Mouse (Mus musculus) CH12.LX (cell line): Measurements from ENCODE around the gene Olfr1066. TPM values are rescaled to one million over a fixed set of nuclear protein-coding genes. Genes with fewer than 3 reads are reported as not detected.
"Not testable (repeated sequence)": the region's sequence is repeated elsewhere in the genome, so short reads cannot be mapped to it uniquely, and the experiment has no call there.

Source experiments
- DNase-seq: peaks from one replicate; pipeline ENCODE4 v3.0.0-alpha.2; 2013; ENCODE audit errors: extremely low read depth
- H3K27ac ChIP-seq: 2 replicates; pipeline ENCODE4 v1.5.1; 2012; ENCODE audit warnings: low read depth, mild to moderate bottlenecking, control low read depth, moderate library complexity; ENCODE audit not compliant: insufficient read depth
- H3K27me3 ChIP-seq: replicated peaks from 2 replicates; pipeline ENCODE3; 2012; ENCODE audit warnings: inconsistent platforms
- H3K36me3 ChIP-seq, 2 experiments: replicated peaks in 1 of 2; 2 replicates each; pipeline versions ENCODE3 to v1.6.1; 2012; ENCODE audit warnings: inconsistent platforms in 1 of 2, low read length in 1 of 2, mild to moderate bottlenecking in 1 of 2, mixed read lengths in 1 of 2, moderate library complexity in 1 of 2; ENCODE audit not compliant: control insufficient read depth in 1 of 2, insufficient read depth in 1 of 2
- H3K4me1 ChIP-seq, 2 experiments: 2 replicates each; pipeline ENCODE4 v1.6.1; 2012; ENCODE audit warnings: inconsistent platforms in 1 of 2, moderate library complexity in 1 of 2; ENCODE audit not compliant: insufficient read depth in 2 of 2, control insufficient read depth in 1 of 2
- H3K4me2 ChIP-seq: 2 replicates; pipeline ENCODE4 v1.6.1; 2012; ENCODE audit warnings: low read depth, mild to moderate bottlenecking, control low read depth; ENCODE audit not compliant: poor library complexity, insufficient read depth, severe bottlenecking
- H3K4me3 ChIP-seq, 3 experiments: fragments of 150-350 bp in 1 of 3; sonication (generic) in 1 of 3; replicated peaks in 1 of 3; 2 replicates each; pipeline versions ENCODE3 to v1.5.1; 2011 to 2012; ENCODE audit warnings: low read depth in 2 of 3, low read length in 2 of 3, mild to moderate bottlenecking in 2 of 3, moderate library complexity in 2 of 3, control low read depth in 1 of 3, improper control_type of control experiment in 1 of 3, inconsistent platforms in 1 of 3, mixed read lengths in 1 of 3; ENCODE audit not compliant: poor library complexity in 1 of 3
- H3K79me2 ChIP-seq: replicated peaks from 2 replicates; pipeline ENCODE4 v1.6.1; 2012; ENCODE audit warnings: mild to moderate bottlenecking, moderate library complexity; ENCODE audit not compliant: control insufficient read depth, poor library complexity, insufficient read depth, severe bottlenecking; ENCODE audit errors: extremely low read depth
- H3K9ac ChIP-seq: 2 replicates; pipeline ENCODE4 v1.6.1; 2012; ENCODE audit warnings: low read depth, mild to moderate bottlenecking, control low read depth, moderate library complexity; ENCODE audit not compliant: insufficient read depth
- H3K9me3 ChIP-seq: replicated peaks from 2 replicates; pipeline ENCODE3; 2012; ENCODE audit warnings: low read length, inconsistent platforms, mixed read lengths
- CHD2 ChIP-seq: IDR thresholded peaks from 2 replicates; pipeline ENCODE4 v1.6.1; 2011; ENCODE audit warnings: low read length, improper control_type of control experiment
- ELF1 ChIP-seq: IDR thresholded peaks from 2 replicates; pipeline ENCODE4 v1.6.1; 2014; ENCODE audit warnings: low read depth, mild to moderate bottlenecking, inconsistent platforms, low read length, improper control_type of control experiment
- EP300 ChIP-seq: IDR thresholded peaks from 2 replicates; pipeline ENCODE4 v1.6.1; 2011; ENCODE audit warnings: low read length, improper control_type of control experiment
- GABPA ChIP-seq: IDR thresholded peaks from 2 replicates; pipeline ENCODE4 v1.6.1; 2012; ENCODE audit warnings: low read depth, low read length, improper control_type of control experiment, inconsistent platforms; ENCODE audit not compliant: insufficient replicate concordance
- HCFC1 ChIP-seq: IDR thresholded peaks from 2 replicates; pipeline ENCODE4 v1.6.1; 2012; ENCODE audit warnings: low read depth, mild to moderate bottlenecking, inconsistent platforms, low read length, improper control_type of control experiment
- JUND ChIP-seq: conservative IDR thresholded peaks from 2 replicates; pipeline ENCODE4 v1.6.1; 2011; ENCODE audit warnings: low read depth, low read length, improper control_type of control experiment
- MAFK ChIP-seq: IDR thresholded peaks from 2 replicates; pipeline ENCODE4 v1.6.1; 2011; ENCODE audit warnings: low read length, improper control_type of control experiment; ENCODE audit not compliant: insufficient replicate concordance
- MEF2A ChIP-seq: IDR thresholded peaks from 2 replicates; pipeline ENCODE4 v1.6.1; 2014; ENCODE audit warnings: low read depth, mild to moderate bottlenecking, inconsistent platforms, low read length, improper control_type of control experiment, borderline replicate concordance
- PAX5 ChIP-seq: IDR thresholded peaks from 2 replicates; pipeline ENCODE4 v1.6.1; 2012; ENCODE audit warnings: low read length, inconsistent platforms, mixed read lengths
- POLR2A ChIP-seq: IDR thresholded peaks from 2 replicates; pipeline ENCODE4 v1.6.1; 2011; ENCODE audit warnings: low read depth, mild to moderate bottlenecking, improper control_type of control experiment, low read length
- RCOR1 ChIP-seq: conservative IDR thresholded peaks from 2 replicates; pipeline ENCODE4 v1.6.1; 2012; ENCODE audit warnings: low read depth, mild to moderate bottlenecking, inconsistent platforms, low read length, improper control_type of control experiment
- TCF12 ChIP-seq: IDR thresholded peaks from 2 replicates; pipeline ENCODE4 v1.6.1; 2014; ENCODE audit warnings: low read depth, mild to moderate bottlenecking, inconsistent platforms, low read length, improper control_type of control experiment
- UBTF ChIP-seq: IDR thresholded peaks from 2 replicates; pipeline ENCODE4 v1.6.1; 2012; ENCODE audit warnings: low read depth, mild to moderate bottlenecking, inconsistent platforms, low read length, improper control_type of control experiment, moderate library complexity
- ZC3H11A ChIP-seq: IDR thresholded peaks from 2 replicates; pipeline ENCODE4 v1.6.1; 2012; ENCODE audit warnings: low read depth, mild to moderate bottlenecking, inconsistent platforms, low read length, improper control_type of control experiment
- dilution Hi-C: fragments of 300-500 bp; cut with MboI; formaldehyde crosslinking; loops from 2 replicates; pipeline ENCODE4 v1.14.3; 2020; ENCODE audit warnings: low sequenced_read_pairs; ENCODE audit not compliant: extremely low pct_unique_long_range_greater_than_20kb, extremely low pct_ligation_motif_present
- in situ Hi-C: fragments of 300-500 bp; cut with MboI; formaldehyde crosslinking; loops from 3 replicates; pipeline ENCODE4 v1.14.3; 2019; ENCODE audit warnings: low sequenced_read_pairs, low pct_ligation_motif_present, low pct_unique_long_range_greater_than_20kb, mixed read lengths
- polyA plus RNA-seq: library from polyadenylated mRNA; unstranded; fragments of >175 nt; gene quantifications from 2 replicates; pipeline ENCODE4 v1.2.1, GENCODE M21; 2012; ENCODE audit warnings: low read depth; ENCODE audit not compliant: insufficient read length
- total RNA-seq, 2 experiments: library from RNA; depleted of rRNA; stranded (reverse); fragments of 300-350 nt in 1 of 2; fragments of >200 nt in 1 of 2; gene quantifications; 2 replicates each; pipeline ENCODE4 v1.2.3; 2012 to 2014

Olfr1066 gene
- total and polyA plus RNA-seq, 3 experiments = not detected

- Histone ChIP-seq H3K4me3 (no peak overlapping the region), H3K9ac (no peak overlapping the region), H3K9me3 (peaks cover 5% of the 10 kb centered on the region), H3K4me2 (no peak overlapping the region), H3K36me3 (no peaks in the 10 kb centered on the region), H3K27me3 (no peaks in the 10 kb centered on the region), H3K4me1 (no peaks in the 10 kb centered on the region), H3K27ac (no peak overlapping the region), H3K79me2 (no peaks in the 10 kb centered on the region)
- TF ChIP-seq ELF1 (no peak), UBTF (no peak), TCF12 (no peak), CHD2 (no peak), EP300 (no peak), POLR2A (no peak), ZC3H11A (no peak), HCFC1 (no peak), RCOR1 (no peak), MAFK (no peak), GABPA (no peak), MEF2A (no peak), PAX5 (no peak), JUND (no peak)
- in situ Hi-C loops = loop anchor here (25.0 kb wide), 1 partner anchor 723 kb away; no protein-coding TSS in a partner anchor
- DNase-seq = no peak
- dilution Hi-C loops = no loop called here
Observed at GRCm38 (mm10) chr2:86460434-86460833, 4.4 kb upstream of the Olfr1066 start.

GRCm38 (mm10) chr2:86450491-86450890, 5.6 kb downstream of the Olfr1066 start, which contains the start of gene Olfr1065:
Gene Olfr1065 (minus strand): TSS chr2:86450591.
- H3K27me3 ChIP-seq, H3K9me3 ChIP-seq, H3K4me3 ChIP-seq, H3K36me3 ChIP-seq, H3K4me2 ChIP-seq, H3K79me2 ChIP-seq, H3K9ac ChIP-seq, H3K4me1 ChIP-seq, dilution Hi-C loops, H3K27ac ChIP-seq, DNase-seq: not testable (repeated sequence)
- in situ Hi-C loops = loop anchor here (25.0 kb wide), 1 partner anchor 713 kb away; no protein-coding TSS in a partner anchor

DNA sequence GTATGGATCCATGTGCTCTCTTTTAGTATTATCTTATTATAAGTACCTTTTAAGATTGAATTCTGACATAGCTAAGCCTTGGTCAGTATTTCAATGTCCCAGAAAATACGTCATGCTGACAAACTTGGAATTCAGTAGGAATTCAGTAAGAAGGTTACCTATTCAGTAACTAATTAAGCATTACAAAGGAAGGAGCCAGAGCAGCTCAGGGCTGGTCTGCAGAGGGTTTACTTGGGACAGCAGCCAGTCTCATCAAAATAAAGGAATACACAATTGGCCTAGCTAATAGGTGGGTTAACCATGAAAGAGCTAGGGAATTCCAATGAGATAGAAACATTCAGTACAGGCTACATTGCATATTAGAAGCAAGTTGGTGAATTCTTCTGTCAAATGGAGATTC, 14.0 kb downstream of the Olfr1066 start:
- H3K27ac ChIP-seq, DNase-seq, H3K36me3 ChIP-seq, in situ Hi-C loops, H3K4me2 ChIP-seq, H3K4me3 ChIP-seq, H3K9ac ChIP-seq, H3K9me3 ChIP-seq, H3K4me1 ChIP-seq, H3K27me3 ChIP-seq, dilution Hi-C loops, H3K79me2 ChIP-seq: not testable (repeated sequence)

GRCm38 (mm10) chr2:86428511-86428910, 27.6 kb downstream of the Olfr1066 start:
- in situ Hi-C loops, dilution Hi-C loops, H3K9ac ChIP-seq, H3K4me2 ChIP-seq, H3K9me3 ChIP-seq, H3K4me3 ChIP-seq, H3K4me1 ChIP-seq, H3K27me3 ChIP-seq, H3K36me3 ChIP-seq, H3K27ac ChIP-seq, H3K79me2 ChIP-seq, DNase-seq: not testable (repeated sequence)

- H3K79me2 ChIP-seq, H3K36me3 ChIP-seq, H3K4me3 ChIP-seq, H3K27ac ChIP-seq, H3K9me3 ChIP-seq, DNase-seq, H3K4me2 ChIP-seq, in situ Hi-C loops, dilution Hi-C loops, H3K4me1 ChIP-seq, H3K9ac ChIP-seq, H3K27me3 ChIP-seq: not testable (repeated sequence)
Observed at GRCm38 (mm10) chr2:86426649-86427048, 29.4 kb downstream of the Olfr1066 start, which contains the start of gene Olfr1062. Gene Olfr1062 (minus strand): TSS chr2:86426749.
